Mouse (Mus musculus) midbrain, embryonic 13.5 days (tissue): ENCODE data around the gene Atp11c. TPM values are rescaled to one million over a fixed set of nuclear protein-coding genes. Genes with fewer than 3 reads are reported as not detected.

Experiments used
- ATAC-seq: fragments of 200-750 bp; cut with Nextera tagmentation; 2 replicates; pipeline ENCODE4 v1.8.0; 2017; ENCODE audit warnings: mild to moderate bottlenecking, moderate TSS enrichment, moderate library complexity
- H3K27ac ChIP-seq: fragments of 300-500 bp; sonication (generic); 2 replicates; pipeline ENCODE4 v1.5.1; 2015; ENCODE audit warnings: inconsistent platforms, mild to moderate bottlenecking, moderate library complexity
- H3K27me3 ChIP-seq: fragments of 300-500 bp; sonication (generic); 2 replicates; pipeline ENCODE4 v1.6.1; 2015; ENCODE audit warnings: mild to moderate bottlenecking, inconsistent platforms
- H3K36me3 ChIP-seq: fragments of 300-500 bp; sonication (generic); 2 replicates; pipeline ENCODE4 v1.6.1; 2015; ENCODE audit warnings: mild to moderate bottlenecking, inconsistent platforms
- H3K4me1 ChIP-seq: fragments of 300-500 bp; sonication (generic); replicated peaks from 2 replicates; pipeline ENCODE4 v1.6.1; 2015; ENCODE audit warnings: inconsistent platforms
- H3K4me2 ChIP-seq: fragments of 300-500 bp; sonication (generic); replicated peaks from 2 replicates; pipeline ENCODE4 v1.6.1; 2015; ENCODE audit warnings: moderate library complexity, mild to moderate bottlenecking, inconsistent platforms
- H3K4me3 ChIP-seq: fragments of 300-500 bp; sonication (generic); replicated peaks from 2 replicates; pipeline ENCODE4 v1.5.1; 2015; ENCODE audit warnings: mild to moderate bottlenecking, inconsistent platforms
- H3K9ac ChIP-seq: fragments of 300-500 bp; sonication (generic); replicated peaks from 2 replicates; pipeline ENCODE4 v1.6.1; 2015; ENCODE audit warnings: mild to moderate bottlenecking, inconsistent platforms
- H3K9me3 ChIP-seq: fragments of 300-500 bp; sonication (generic); 2 replicates; pipeline ENCODE4 v1.6.1; 2016; ENCODE audit warnings: mild to moderate bottlenecking, inconsistent platforms
- WGBS: fragments of 180-500 bp; shearing (Covaris S2); methylation state at CpG from one replicate; pipeline ENCODE4 v1.1.7; 2015; 5-methylcytosine and 5-hydroxymethylcytosine counted together
- polyA plus RNA-seq: library from polyadenylated mRNA; unstranded; fragments of >200 nt; fragmentation: Nextera tagmentation; extraction: Ambion mirVana; gene quantifications from 2 replicates; pipeline ENCODE4 v1.2.1, GENCODE M21; 2015

The Atp11c gene
- polyA plus RNA-seq: 14.1 and 14.3 TPM in 2 replicates

DNA sequence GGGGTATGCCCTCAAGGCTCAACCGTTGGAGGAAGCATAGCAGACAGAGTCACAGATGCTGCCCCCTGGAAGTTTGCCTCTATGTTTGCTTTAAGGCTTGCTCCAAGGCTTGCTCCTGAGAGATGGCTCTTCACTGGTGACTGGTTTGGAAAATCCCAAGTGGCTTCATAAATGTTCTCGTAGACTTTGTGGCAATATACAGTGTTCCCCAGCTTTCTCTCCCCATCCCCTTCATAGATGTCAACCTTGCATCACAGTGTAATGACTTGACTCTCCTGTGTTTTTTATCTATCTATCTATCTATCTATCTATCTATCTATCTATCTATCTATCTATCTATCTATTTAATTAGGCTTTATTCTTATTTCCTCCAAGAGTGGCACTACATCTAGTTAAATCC lies at the start of gene Atp11c:
Gene Atp11c, minus strand, starts transcription at position 101 of the 400 bp plus-strand sequence.
- H3K9me3 ChIP-seq: no peaks in the 10 kb centered on the region
- no peak within 1 kb of the TSS for H3K9ac ChIP-seq
- H3K4me3 ChIP-seq: no peak within 1 kb of the TSS
- no peaks in the 10 kb centered on the region for H3K4me1 ChIP-seq
- H3K4me2 ChIP-seq: no peak within 1 kb of the TSS
- ATAC-seq: no peak
- no peak within 1 kb of the TSS for H3K27ac ChIP-seq
- WGBS: 80% methylated on average over 2 of the region's 2 CpGs
- no peaks in the 10 kb centered on the region for H3K36me3 ChIP-seq
- no peaks in the 10 kb centered on the region for H3K27me3 ChIP-seq

DNA sequence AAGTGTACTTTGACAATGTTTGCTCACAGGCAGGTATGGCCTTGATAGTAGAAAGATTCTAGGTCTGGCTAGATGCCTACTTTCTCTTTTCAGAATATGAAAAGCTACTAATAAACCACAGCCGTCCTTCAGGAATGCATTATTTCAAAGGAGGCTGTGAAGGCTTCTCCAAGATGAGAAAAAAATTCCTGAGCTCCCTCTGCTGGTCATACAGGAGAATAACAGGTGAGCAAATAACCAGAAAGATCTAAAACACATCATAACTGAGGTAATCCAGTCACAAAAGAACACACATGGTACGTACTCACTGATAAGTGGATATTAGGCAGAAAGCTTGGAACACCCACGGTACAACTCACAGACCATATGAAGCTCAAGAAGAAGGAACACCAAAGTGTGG lies 16.7 kb upstream of the Atp11c start:
- H3K4me2 ChIP-seq: no peak overlapping the region
- H3K36me3 ChIP-seq: no peaks in the 10 kb centered on the region
- no peaks in the 10 kb centered on the region for H3K9me3 ChIP-seq
- no peak overlapping the region for H3K4me3 ChIP-seq
- no peaks in the 10 kb centered on the region for H3K27me3 ChIP-seq
- no peaks in the 10 kb centered on the region for H3K4me1 ChIP-seq
- 29% methylated on average over 3 of the region's 3 CpGs for WGBS
- no peak for ATAC-seq
- H3K9ac ChIP-seq: no peak overlapping the region
- H3K27ac ChIP-seq: no peak overlapping the region

DNA sequence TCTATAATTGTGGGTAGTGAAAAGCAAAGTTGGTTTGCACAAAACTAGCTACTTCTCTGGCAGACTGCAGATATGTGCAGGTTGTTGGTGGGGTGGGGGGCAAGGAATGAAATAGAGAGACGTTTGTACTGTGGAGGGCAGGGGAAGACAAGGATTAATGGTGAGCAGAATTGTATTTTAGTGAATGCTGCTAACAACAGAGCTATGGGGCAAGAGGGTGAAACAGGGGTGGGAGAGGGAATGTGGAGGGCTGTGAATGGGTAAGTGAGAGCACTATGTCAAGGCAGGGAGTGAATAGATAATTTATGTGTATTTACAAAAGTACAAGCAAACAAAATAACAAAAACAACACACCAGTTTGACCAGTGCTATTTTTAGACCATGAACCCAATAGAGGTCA lies 22.0 kb downstream of the Atp11c start:
- H3K4me3 ChIP-seq: no peak overlapping the region
- H3K4me1 ChIP-seq: no peaks in the 10 kb centered on the region
- 18% methylated on average over 1 of the region's 1 CpGs for WGBS
- no peak overlapping the region for H3K27ac ChIP-seq
- H3K9me3 ChIP-seq: no peaks in the 10 kb centered on the region
- H3K27me3 ChIP-seq: no peaks in the 10 kb centered on the region
- H3K36me3 ChIP-seq: no peaks in the 10 kb centered on the region
- H3K9ac ChIP-seq: no peak overlapping the region
- no peak overlapping the region for H3K4me2 ChIP-seq
- ATAC-seq: no peak

DNA sequence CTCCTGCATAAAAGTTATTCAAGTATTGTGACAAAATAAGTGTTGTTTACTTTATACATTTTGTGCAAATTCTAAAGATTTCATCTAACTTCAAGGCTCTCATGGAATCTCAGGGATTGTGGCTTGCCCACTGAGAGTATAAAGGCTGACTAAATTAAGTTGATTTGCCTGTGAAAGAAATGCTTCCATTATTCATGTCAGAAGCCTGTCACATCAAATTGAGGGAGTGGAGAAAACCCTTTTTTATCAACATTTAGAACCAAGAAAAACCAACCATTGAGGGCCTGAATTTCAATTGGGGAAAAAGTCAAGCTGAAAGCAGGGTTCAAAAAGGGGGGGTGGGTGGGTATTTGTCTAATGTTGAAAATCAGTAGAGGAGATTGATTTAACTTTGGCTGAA lies 23.5 kb downstream of the Atp11c start:
- Histone ChIP-seq H3K27me3 (no peaks in the 10 kb centered on the region), H3K4me2 (no peak overlapping the region)
- no peak for ATAC-seq

DNA sequence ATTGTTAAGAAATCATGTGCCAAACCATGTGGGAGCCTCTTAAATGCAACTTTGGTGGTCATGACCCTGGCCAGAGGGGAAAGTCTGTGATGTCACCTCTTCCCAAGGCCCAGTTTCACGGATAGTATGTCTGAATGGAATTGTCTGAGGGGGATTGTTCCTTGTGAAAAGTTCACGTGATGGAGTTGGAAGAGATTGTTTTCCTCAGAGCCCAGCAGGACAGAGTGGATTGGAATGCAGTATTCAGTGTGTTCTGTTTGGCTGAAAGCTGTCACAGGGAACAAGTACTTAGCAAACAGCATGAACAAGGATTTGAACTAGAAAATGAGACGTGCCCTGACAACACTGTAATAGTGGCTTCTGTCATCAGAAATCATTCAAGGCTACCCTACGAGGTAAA lies 37.3 kb downstream of the Atp11c start:
- Histone ChIP-seq H3K9ac (no peak overlapping the region), H3K9me3 (no peaks in the 10 kb centered on the region), H3K27ac (no peak overlapping the region), H3K27me3 (no peaks in the 10 kb centered on the region), H3K4me1 (no peaks in the 10 kb centered on the region), H3K4me2 (no peak overlapping the region), H3K36me3 (no peaks in the 10 kb centered on the region), H3K4me3 (no peak overlapping the region)
- ATAC-seq: no peak
- 35% methylated on average over 4 of the region's 4 CpGs for WGBS

More for the DNA sequence above, 23.5 kb downstream of the Atp11c start:
- no peaks in the 10 kb centered on the region for H3K9me3 ChIP-seq
- H3K9ac ChIP-seq: no peak overlapping the region
- H3K4me1 ChIP-seq: no peaks in the 10 kb centered on the region
- no peak overlapping the region for H3K27ac ChIP-seq
- H3K4me3 ChIP-seq: no peak overlapping the region
- no peaks in the 10 kb centered on the region for H3K36me3 ChIP-seq

DNA sequence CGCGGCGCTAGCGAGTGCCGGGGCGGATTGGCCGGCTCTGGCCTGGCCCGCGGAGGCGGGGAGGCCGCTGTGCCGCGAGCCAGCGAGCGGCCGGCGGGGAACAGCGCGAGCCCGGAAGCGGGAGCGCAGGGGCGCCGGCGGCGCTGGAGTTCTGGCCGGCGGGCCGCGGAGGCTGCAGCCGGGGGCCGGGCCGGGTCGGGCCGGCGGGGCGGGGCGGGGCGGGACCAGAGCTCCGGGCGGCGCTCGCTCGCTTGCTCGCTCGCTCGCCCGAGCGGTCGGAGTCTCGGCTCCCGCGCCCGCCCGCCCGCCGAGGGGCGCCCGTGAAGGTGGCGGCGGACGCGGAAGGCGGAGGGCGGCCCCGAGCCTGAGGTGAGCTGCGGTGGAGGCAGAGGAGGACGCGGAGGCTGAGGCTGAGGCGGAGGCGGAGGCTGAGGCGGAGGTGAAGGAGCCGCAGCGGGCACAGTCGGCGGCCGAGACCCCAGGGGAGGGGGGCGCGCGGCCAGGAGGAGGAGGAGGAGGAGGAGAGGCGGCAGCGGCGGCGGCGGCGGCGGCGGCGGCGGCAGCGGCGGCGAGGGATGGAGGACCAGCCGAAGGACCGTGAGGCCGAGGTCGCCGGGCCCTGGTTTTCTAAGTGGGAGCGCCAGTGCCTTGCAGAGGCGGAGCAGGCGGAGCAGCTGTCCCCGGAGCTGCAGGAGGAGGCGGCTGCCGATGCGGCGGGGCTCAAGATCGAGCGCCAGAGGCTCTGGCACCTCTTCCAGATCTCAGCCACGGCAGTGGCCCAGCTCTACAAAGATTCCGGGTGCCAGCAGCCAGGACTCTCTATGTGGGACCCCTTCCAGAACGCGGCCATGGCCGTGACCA lies 44.8 kb downstream of the Atp11c start:
- Histone ChIP-seq H3K4me3 (peak overlapping the region; percentile 57), H3K9me3 (no peaks in the 10 kb centered on the region), H3K27me3 (no peaks in the 10 kb centered on the region), H3K9ac (peak overlapping the region; percentile 73), H3K4me1 (0 out of 2 replicates have a peak, but pooled peaks cover 4% of the 10 kb centered on the region), H3K4me2 (peak overlapping the region; percentile 57), H3K27ac (peak overlapping the region; percentile 92), H3K36me3 (no peaks in the 10 kb centered on the region)
- WGBS: 29% methylated on average over 44 of the region's 113 CpGs
- peak; percentile 89 for ATAC-seq

DNA sequence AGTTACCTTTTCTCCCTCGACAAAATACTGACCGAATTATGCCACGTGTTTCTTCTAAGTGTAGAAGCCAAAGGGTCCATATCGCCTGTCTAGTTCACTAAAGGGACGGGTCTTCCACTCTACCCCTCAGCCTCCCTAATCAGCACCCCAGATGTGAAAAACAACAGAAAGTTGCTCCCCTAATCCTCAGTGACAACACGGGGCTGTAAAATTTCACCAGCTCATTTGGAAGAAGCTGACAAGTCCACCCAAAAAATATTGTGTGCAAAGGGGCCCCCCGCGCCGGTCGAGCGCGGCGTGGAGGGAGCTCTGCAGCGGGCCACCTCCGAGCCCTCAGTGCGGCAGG lies 45.4 kb downstream of the Atp11c start:
- no peaks in the 10 kb centered on the region for H3K27me3 ChIP-seq
- peak; percentile 53 for ATAC-seq
- peak overlapping the region; percentile 73 for H3K9ac ChIP-seq
- H3K4me2 ChIP-seq: peak overlapping the region; percentile 57
- no peaks in the 10 kb centered on the region for H3K9me3 ChIP-seq
- peak overlapping the region; percentile 92 for H3K27ac ChIP-seq
- H3K4me3 ChIP-seq: peak overlapping the region; percentile 57
- WGBS: 16% methylated on average over 16 of the region's 16 CpGs
- H3K4me1 ChIP-seq: 0 out of 2 replicates have a peak, but pooled peaks cover 4% of the 10 kb centered on the region
- H3K36me3 ChIP-seq: no peaks in the 10 kb centered on the region

DNA sequence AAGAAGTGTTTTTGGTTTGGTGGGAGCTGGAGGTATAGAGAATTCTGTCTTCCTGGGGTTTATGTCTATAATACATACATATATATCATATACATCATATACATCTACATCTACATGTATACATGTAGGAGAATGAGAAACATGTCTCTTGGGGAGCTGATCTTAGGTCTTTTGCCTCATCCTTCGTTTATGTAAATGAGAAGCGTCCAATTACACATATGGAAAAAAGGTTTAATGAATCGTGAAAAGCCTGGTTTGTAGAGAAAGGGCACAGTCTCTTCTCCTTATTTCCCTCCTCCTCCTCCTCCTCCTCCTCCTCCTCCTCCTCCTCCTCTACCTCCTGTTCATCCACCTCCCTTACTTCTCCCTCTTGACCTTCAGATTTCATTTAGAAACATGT lies 46.6 kb downstream of the Atp11c start:
- no peak overlapping the region for H3K27ac ChIP-seq
- no peak for ATAC-seq
- no peaks in the 10 kb centered on the region for H3K36me3 ChIP-seq
- H3K9me3 ChIP-seq: no peaks in the 10 kb centered on the region
- 0 out of 2 replicates have a peak, but pooled peaks cover 4% of the 10 kb centered on the region for H3K4me1 ChIP-seq
- no peak overlapping the region for H3K9ac ChIP-seq
- 22% methylated on average over 3 of the region's 3 CpGs for WGBS
- no peak overlapping the region for H3K4me3 ChIP-seq
- H3K27me3 ChIP-seq: no peaks in the 10 kb centered on the region
- H3K4me2 ChIP-seq: no peak overlapping the region

DNA sequence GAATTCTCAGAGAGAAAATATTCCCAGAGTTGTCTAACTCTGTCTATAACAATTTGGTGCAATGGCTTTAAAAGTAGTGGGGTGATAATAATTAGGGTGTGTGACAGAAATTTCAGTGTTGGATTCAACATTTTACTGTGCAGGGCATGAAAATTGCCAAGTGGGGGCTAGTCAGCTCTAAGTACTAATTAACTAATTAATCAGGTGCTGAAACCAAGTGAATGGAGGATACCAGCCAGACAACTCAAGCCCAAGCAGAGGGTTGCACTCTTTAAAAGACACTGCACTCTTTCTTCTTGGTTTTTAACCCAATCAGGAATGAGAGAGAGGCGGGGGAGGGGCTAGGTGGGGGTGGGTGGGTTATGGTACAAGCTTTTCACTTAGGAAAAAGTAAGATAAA lies 47.1 kb downstream of the Atp11c start:
- H3K9ac ChIP-seq: no peak overlapping the region
- no peak for ATAC-seq
- H3K9me3 ChIP-seq: no peaks in the 10 kb centered on the region
- 40% methylated on average over 1 of the region's 1 CpGs for WGBS
- H3K27ac ChIP-seq: no peak overlapping the region
- H3K36me3 ChIP-seq: no peaks in the 10 kb centered on the region
- 0 out of 2 replicates have a peak, but pooled peaks cover 4% of the 10 kb centered on the region for H3K4me1 ChIP-seq
- no peak overlapping the region for H3K4me3 ChIP-seq
- no peaks in the 10 kb centered on the region for H3K27me3 ChIP-seq
- no peak overlapping the region for H3K4me2 ChIP-seq

DNA sequence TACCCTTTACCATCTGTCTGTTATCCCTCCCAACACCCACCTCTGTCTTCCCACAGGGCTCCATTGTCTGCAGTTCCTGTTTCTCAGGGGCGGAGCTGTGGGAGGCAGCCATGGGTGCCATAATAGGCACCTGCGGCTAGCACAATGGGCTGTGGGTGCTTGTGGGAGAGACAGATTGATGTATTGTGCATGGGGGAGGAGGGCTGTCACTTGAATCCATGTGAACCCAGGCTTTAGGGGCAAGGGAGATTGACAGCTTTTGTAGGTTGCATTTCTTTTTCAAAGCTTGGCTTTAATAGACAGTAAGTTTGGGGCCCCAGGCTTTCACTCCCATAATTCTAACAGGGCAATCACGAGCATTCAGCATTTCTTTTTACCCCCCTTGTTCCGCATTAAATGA lies 48.4 kb downstream of the Atp11c start:
- peak; percentile 38; the same call in 1 of the 2 replicates for ATAC-seq
- Histone ChIP-seq H3K4me1 (0 out of 2 replicates have a peak, but pooled peaks cover 4% of the 10 kb centered on the region), H3K27me3 (no peaks in the 10 kb centered on the region), H3K36me3 (no peaks in the 10 kb centered on the region), H3K9ac (no peak overlapping the region), H3K4me2 (no peak overlapping the region), H3K9me3 (no peaks in the 10 kb centered on the region), H3K27ac (no peak overlapping the region), H3K4me3 (no peak overlapping the region)
- WGBS: 23% methylated on average over 4 of the region's 4 CpGs

DNA sequence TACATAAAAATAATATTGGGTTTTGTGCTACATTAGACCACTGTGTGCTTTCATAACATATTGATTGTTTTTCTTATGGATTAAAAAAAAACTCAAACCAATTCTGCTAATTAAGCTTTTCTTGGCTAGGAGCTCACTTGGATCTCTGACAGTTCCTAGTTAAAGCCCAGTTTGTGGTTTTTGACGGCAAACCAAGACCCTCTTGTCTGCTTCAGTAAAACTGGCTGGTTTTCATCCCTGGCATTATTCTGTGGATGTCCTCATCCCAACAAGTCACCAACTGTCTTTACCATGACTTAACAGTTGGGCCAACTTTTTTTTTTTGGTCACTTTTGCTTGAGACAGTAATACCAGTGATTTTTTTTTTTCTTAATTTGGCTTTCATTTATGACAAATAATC lies 49.6 kb downstream of the Atp11c start:
- Histone ChIP-seq H3K4me1 (no peaks in the 10 kb centered on the region), H3K27me3 (no peaks in the 10 kb centered on the region), H3K4me3 (no peak overlapping the region), H3K9me3 (no peaks in the 10 kb centered on the region), H3K4me2 (no peak overlapping the region), H3K36me3 (no peaks in the 10 kb centered on the region), H3K9ac (no peak overlapping the region), H3K27ac (no peak overlapping the region)
- WGBS: 52% methylated on average over 1 of the region's 1 CpGs
- no peak for ATAC-seq

DNA sequence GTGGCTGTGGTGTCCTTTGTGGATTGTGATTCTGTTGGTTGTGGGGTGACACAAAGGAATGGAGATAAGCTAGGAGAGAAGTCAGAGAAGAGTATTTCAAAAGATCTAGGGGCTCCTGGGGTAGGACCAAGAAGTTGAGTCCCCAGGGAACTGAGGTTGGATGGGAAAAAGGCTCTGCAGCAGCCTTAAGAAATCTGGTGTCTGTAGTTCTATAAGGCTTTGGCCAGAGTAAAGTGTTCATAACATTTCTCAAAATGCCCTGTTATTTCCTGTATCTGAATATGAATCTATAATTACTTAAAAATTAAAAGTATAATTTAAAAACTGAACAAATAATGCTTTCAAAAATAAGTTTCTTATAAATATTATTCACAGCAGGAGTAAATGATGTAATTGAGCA lies 53.3 kb downstream of the Atp11c start, which contains the start of gene Gm7073:
Gene Gm7073, minus strand, starts transcription at position 101 of the 400 bp plus-strand sequence.
- no peaks in the 10 kb centered on the region for H3K27me3 ChIP-seq
- H3K4me3 ChIP-seq: no peak within 1 kb of the TSS
- H3K4me2 ChIP-seq: no peak within 1 kb of the TSS
- ATAC-seq: no peak
- H3K36me3 ChIP-seq: no peaks in the 10 kb centered on the region
- no peak within 1 kb of the TSS for H3K27ac ChIP-seq
- no peak within 1 kb of the TSS for H3K9ac ChIP-seq
- H3K4me1 ChIP-seq: no peaks in the 10 kb centered on the region
- no peaks in the 10 kb centered on the region for H3K9me3 ChIP-seq

DNA sequence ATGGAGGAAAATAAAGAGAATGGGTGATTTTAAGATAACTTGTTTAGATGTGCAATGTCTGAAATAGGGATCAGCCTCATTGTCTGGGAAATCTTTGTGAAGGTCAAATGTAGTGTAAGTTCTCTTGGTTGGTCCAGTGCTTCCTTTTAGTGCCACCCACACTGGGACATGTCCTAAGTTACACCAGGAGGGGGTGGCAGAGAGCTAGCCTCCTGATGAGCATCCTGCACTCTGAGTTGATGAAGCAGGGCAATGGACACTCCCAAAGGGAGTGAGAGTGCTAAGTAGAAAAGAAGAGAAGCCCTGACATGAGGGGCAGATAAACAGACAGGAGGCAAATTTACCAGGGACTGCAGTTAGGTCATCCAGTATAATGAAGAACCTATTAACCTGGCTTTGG lies 88.5 kb downstream of the Atp11c start:
- H3K27ac ChIP-seq: no peak overlapping the region
- H3K4me1 ChIP-seq: no peaks in the 10 kb centered on the region
- peak; percentile 48; the same call in 1 of the 2 replicates for ATAC-seq
- no peak overlapping the region for H3K4me2 ChIP-seq
- no peaks in the 10 kb centered on the region for H3K36me3 ChIP-seq
- no peaks in the 10 kb centered on the region for H3K9me3 ChIP-seq
- no peak overlapping the region for H3K9ac ChIP-seq
- H3K4me3 ChIP-seq: no peak overlapping the region
- no peaks in the 10 kb centered on the region for H3K27me3 ChIP-seq
